Mouse (Mus musculus): Measurements from ENCODE around the gene Fgfr2.

- TF ChIP-seq CTCF (IDR thresholded peaks at IDR 0.05) (peak; percentile 62), EP300 (IDR thresholded peaks at IDR 0.05) (no peak)
Measured at GRCm38 (mm10) chr7:131075956-131076355, 2047.2 kb downstream of the Fgfr2 start.
